Mouse (Mus musculus) colon, adult 2 months (tissue): ENCODE data around the gene Kcnab2. TPM values are rescaled to one million over a fixed set of nuclear protein-coding genes. Genes with fewer than 3 reads are reported as not detected.

Experiments
- polyA plus RNA-seq: library from polyadenylated mRNA; depleted of rRNA; stranded (reverse); fragments of >200 nt; gene quantifications from 2 replicates; pipeline ENCODE4 v1.2.3, GENCODE M21; 2012; rRNA removed

Kcnab2 gene
- polyA plus RNA-seq, result 4.2 and 4.8 TPM in 2 replicates

DNA sequence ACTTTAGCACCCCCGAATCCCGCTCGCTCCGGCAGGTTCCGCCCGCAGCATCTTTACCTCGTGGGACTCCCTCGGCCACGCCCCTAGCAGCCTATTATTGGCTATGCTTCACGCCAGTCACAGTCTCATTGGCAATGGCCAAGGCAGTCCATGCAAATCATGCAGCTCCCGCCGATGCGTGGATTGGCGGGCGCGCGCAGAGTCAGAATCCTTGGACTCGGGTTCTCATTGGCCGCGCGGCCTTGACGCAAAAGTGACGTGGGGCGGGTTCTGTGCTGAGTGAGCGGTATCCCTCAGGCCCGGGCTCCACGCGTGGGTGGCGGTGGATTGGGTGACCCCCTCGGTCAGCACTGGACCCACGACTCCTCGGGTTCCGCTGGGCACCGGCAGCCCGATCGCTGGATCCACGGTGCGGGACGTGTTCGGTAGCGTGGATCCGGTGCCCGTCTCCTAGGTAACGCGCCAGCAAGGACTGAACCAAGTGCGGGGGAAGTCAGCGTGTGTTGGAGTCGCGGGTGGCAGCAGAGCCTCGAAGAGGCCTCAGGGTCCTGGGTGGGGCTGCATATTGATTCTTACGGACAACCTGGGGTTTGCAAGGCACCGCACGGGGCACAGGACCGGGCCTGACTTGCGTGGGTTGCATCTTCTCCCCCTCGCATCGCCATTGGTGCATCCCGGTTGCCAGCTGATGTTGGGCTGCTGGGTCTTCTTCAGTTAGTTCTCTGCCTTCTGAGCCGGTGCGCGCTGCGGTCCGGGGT, at the start of gene Kcnab2:
Gene Kcnab2, minus strand, starts transcription at position 406 of the 758 bp plus-strand sequence.

GRCm38 (mm10) chr4:152476427-152477023, 1.1 kb downstream of the Kcnab2 start, which contains the start of gene Nphp4:
Gene Nphp4 (plus strand): TSS chr4:152476706.

Other genes with a start within 250 kb of the Kcnab2 start
- 28.6 and 31.9 TPM in 2 replicates for gene Gpr153, start 203.6 kb downstream of the Kcnab2 start, polyA plus RNA-seq
- gene Hes3, start 186.2 kb downstream of the Kcnab2 start, polyA plus RNA-seq, result not detected in 2 replicates
- 28.1 and 32.6 TPM in 2 replicates for gene Icmt, start 180.6 kb downstream of the Kcnab2 start, polyA plus RNA-seq
- 6.6 and 7.3 TPM in 2 replicates for gene Rnf207, start 158.9 kb downstream of the Kcnab2 start, polyA plus RNA-seq
- gene Rpl22, start 152.1 kb downstream of the Kcnab2 start, polyA plus RNA-seq, result 21.3 and 24.7 TPM in 2 replicates
- 1.2 and 1.4 TPM in 2 replicates for gene Chd5, start 139.2 kb downstream of the Kcnab2 start, polyA plus RNA-seq
- 1.0 and 1.6 TPM in 2 replicates for gene Nphp4, start 1.2 kb downstream of the Kcnab2 start, polyA plus RNA-seq